26 mouse cellular contexts compared by ENCODE assay signal in the genomic region with DNA sequence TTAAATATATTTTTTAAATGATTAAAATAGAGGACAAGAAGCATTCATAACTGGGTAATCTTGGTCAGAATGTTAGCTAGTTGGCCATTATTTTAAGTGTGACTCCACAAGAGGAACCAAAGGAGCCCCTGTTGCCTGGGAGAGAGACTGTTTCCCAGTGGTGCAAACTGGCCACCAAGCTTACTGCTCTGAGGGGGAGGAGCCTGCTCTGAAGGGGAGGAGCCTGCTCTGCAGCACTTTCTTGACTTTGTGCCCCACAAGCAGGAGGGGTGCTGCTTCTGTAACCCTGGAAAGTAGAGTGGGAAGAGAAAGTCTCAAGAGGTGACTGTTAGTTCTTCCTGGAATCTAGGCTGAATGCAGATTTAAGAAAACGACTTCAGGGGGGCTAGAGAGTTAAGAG. TPM values are rescaled to one million over a fixed set of nuclear protein-coding genes. Genes with fewer than 3 reads are reported as not detected.
DNase-seq lines count a peak whose midpoint lies in the region; ATAC-seq lines count a peak whose summit lies in the region.
"Had no signal": no experiment of that assay in that cellular context is flagged by ENCODE, and none has a peak within 500 bp of the region (broad histone marks: within the 10 kb centered on the region; RNA-seq: fewer than 3 reads in every experiment).

No protein-coding gene starts in this region.

- 39% methylated on average over 1 of the region's 1 CpGs for whole genome bisulfite sequencing in heart, embryonic 12.5 days

- H3K9ac ChIP-seq in heart, embryonic 12.5 days: no peak overlapping the region
- H3K9ac ChIP-seq: embryonic facial prominence, embryonic 12.5 days; embryonic facial prominence, embryonic 15.5 days; forebrain, postnatal 0 days; hindbrain, embryonic 12.5 days; hindbrain, embryonic 15.5 days; intestine, embryonic 15.5 days had no signal

- H3K4me3 ChIP-seq in heart, embryonic 12.5 days: no peak overlapping the region
- H3K4me3 ChIP-seq: embryonic facial prominence, embryonic 12.5 days; embryonic facial prominence, embryonic 15.5 days; gastrocnemius, adult 2 months; heart, adult 2 months; heart, embryonic 10.5 days; hindbrain, embryonic 12.5 days; hindbrain, embryonic 15.5 days; intestine, embryonic 15.5 days had no signal

- peaks cover 14% of the 10 kb centered on the region for H3K4me1 ChIP-seq in heart, embryonic 12.5 days (replicated peaks)

- peak; percentile 19 for DNase-seq in CD4-positive, CD25-positive, alpha-beta regulatory T cell, adult 2 months (ENCODE audit: low read depth, low spot score)
- DNase-seq in ES-CJ7 (ENCODE audit: low read depth, low spot score) (peak; percentile 46), ZHBTc4 (ENCODE audit: low read depth, low spot score) (peak; percentile 60)
- no peak for DNase-seq in left cerebral cortex, adult 11 months (ENCODE audit: low spot score)
- DNase-seq: adrenal gland, adult 8-10 months; adrenal gland, postnatal 36 days; cerebellum, adult 2 months; cerebellum, adult 9-11 months; cerebellum, postnatal 25 days; forebrain, postnatal 0 days; gastrocnemius, adult 2 months; gastrocnemius, postnatal 14 days; heart, adult 2 months; kidney, adult 11 months had no signal

- H3K36me3 ChIP-seq in heart, embryonic 12.5 days: no peaks in the 10 kb centered on the region
- H3K36me3 ChIP-seq: embryonic facial prominence, embryonic 12.5 days; embryonic facial prominence, embryonic 15.5 days; heart, embryonic 10.5 days; hindbrain, embryonic 12.5 days; hindbrain, embryonic 15.5 days; intestine, embryonic 15.5 days had no signal

- H3K27me3 ChIP-seq in heart, embryonic 12.5 days (replicated peaks): no peaks in the 10 kb centered on the region
- H3K27me3 ChIP-seq: CH12.LX; embryonic facial prominence, embryonic 12.5 days; embryonic facial prominence, embryonic 15.5 days; intestine, embryonic 15.5 days had no signal

- no peaks in the 10 kb centered on the region for H3K9me3 ChIP-seq in heart, embryonic 12.5 days (replicated peaks)
- H3K9me3 ChIP-seq: embryonic facial prominence, embryonic 12.5 days; embryonic facial prominence, embryonic 15.5 days; heart, embryonic 10.5 days; hindbrain, embryonic 12.5 days; hindbrain, embryonic 15.5 days; intestine, embryonic 15.5 days had no signal

- H3K4me2 ChIP-seq in heart, embryonic 12.5 days: no peak overlapping the region
- H3K4me2 ChIP-seq: embryonic facial prominence, embryonic 12.5 days; embryonic facial prominence, embryonic 15.5 days; hindbrain, embryonic 12.5 days; hindbrain, embryonic 15.5 days; intestine, embryonic 15.5 days had no signal

- ATAC-seq in CD4-positive, CD25-positive, alpha-beta regulatory T cell, adult 4 months: no peak
- ATAC-seq in megakaryocyte progenitor cell, adult 5-6 weeks (replicated peaks; ENCODE audit: poor library complexity): peak; percentile 32
- ATAC-seq in heart, embryonic 12.5 days (ENCODE audit: insufficient number of reproducible peaks, low FRiP score): no peak
- ATAC-seq in monocyte, adult 5-6 weeks (replicated peaks; ENCODE audit: insufficient number of reproducible peaks, low FRiP score, low TSS enrichment, poor library complexity, severe bottlenecking): no peak
- ATAC-seq: forebrain, embryonic 14.5 days; forebrain, postnatal 0 days; intestine, embryonic 15.5 days had no signal

- H3K27ac ChIP-seq in heart, embryonic 12.5 days (ENCODE audit: poor library complexity, severe bottlenecking): no peak overlapping the region
- H3K27ac ChIP-seq: embryonic facial prominence, embryonic 12.5 days; embryonic facial prominence, embryonic 15.5 days; gastrocnemius, adult 2 months; heart, adult 2 months; heart, embryonic 10.5 days; hindbrain, embryonic 12.5 days; hindbrain, embryonic 15.5 days; intestine, embryonic 15.5 days had no signal

RNA-seq across cellular contexts. Expression of gene 4833439L19Rik, which starts 4.0 kb away (rescaled TPM):
- polyA plus RNA-seq in CD4-positive, CD25-positive, alpha-beta regulatory T cell, adult 4 months (2017; shearing (Covaris generic)): 100 to 1,000 TPM in 1 of 2 experiments, 10 to 100 TPM in 1; 67.3 to 104 TPM
- total RNA-seq in megakaryocyte progenitor cell, adult 5-6 weeks (2015): 56.2 and 56.5 TPM in 2 replicates
- total RNA-seq in megakaryocyte progenitor cell, adult 5-6 weeks (2017): 30.0 and 37.5 TPM in 2 replicates
- 119 and 131 TPM in 2 replicates for polyA plus RNA-seq in heart, embryonic 12.5 days (2016; fragmentation: Nextera tagmentation; extraction: Ambion mirVana)
- 34.5 to 44.1 TPM (median 38.3 TPM) in 3 replicates for total RNA-seq in monocyte, adult 5-6 weeks (2017)

RNA-seq across cellular contexts. Expression of gene Arl10, which starts 5.5 kb away (rescaled TPM):
- polyA plus RNA-seq in CD4-positive, CD25-positive, alpha-beta regulatory T cell, adult 4 months (2017; shearing (Covaris generic)): 1 to 10 TPM; 3.8 to 5.0 TPM
- 9.7 and 15.7 TPM in 2 replicates for total RNA-seq in megakaryocyte progenitor cell, adult 5-6 weeks (2015)
- total RNA-seq in megakaryocyte progenitor cell, adult 5-6 weeks (2017): 9.5 and 14.0 TPM in 2 replicates
- polyA plus RNA-seq in heart, embryonic 12.5 days (2016; fragmentation: Nextera tagmentation; extraction: Ambion mirVana): 19.9 and 23.3 TPM in 2 replicates
- total RNA-seq in monocyte, adult 5-6 weeks (2017): 8.7 to 27.2 TPM (median 9.5 TPM) in 3 replicates

RNA-seq across cellular contexts. Expression of gene Nop16, which starts 20.6 kb away (rescaled TPM):
- 10 to 100 TPM; 59.5 to 64.6 TPM for polyA plus RNA-seq in CD4-positive, CD25-positive, alpha-beta regulatory T cell, adult 4 months (2017; shearing (Covaris generic))
- total RNA-seq in megakaryocyte progenitor cell, adult 5-6 weeks (2015): 54.2 and 59.3 TPM in 2 replicates
- 69.7 and 104 TPM in 2 replicates for total RNA-seq in megakaryocyte progenitor cell, adult 5-6 weeks (2017)
- polyA plus RNA-seq in heart, embryonic 12.5 days (2016; fragmentation: Nextera tagmentation; extraction: Ambion mirVana): 55.5 and 60.3 TPM in 2 replicates
- total RNA-seq in monocyte, adult 5-6 weeks (2017): 8.6 to 17.2 TPM (median 16.5 TPM) in 3 replicates

RNA-seq across cellular contexts. Expression of gene Higd2a, which starts 20.7 kb away (rescaled TPM):
- polyA plus RNA-seq in CD4-positive, CD25-positive, alpha-beta regulatory T cell, adult 4 months (2017; shearing (Covaris generic)): 100 to 1,000 TPM in 1 of 2 experiments, 10 to 100 TPM in 1; 98.7 to 110 TPM
- 101 and 120 TPM in 2 replicates for total RNA-seq in megakaryocyte progenitor cell, adult 5-6 weeks (2015)
- 51.6 and 87.6 TPM in 2 replicates for total RNA-seq in megakaryocyte progenitor cell, adult 5-6 weeks (2017)
- polyA plus RNA-seq in heart, embryonic 12.5 days (2016; fragmentation: Nextera tagmentation; extraction: Ambion mirVana): 242 and 247 TPM in 2 replicates
- 22.4 to 36.2 TPM (median 28.0 TPM) in 3 replicates for total RNA-seq in monocyte, adult 5-6 weeks (2017)

RNA-seq across cellular contexts. Expression of gene Cltb, which starts 41.9 kb away (rescaled TPM):
- polyA plus RNA-seq in CD4-positive, CD25-positive, alpha-beta regulatory T cell, adult 4 months (2017; shearing (Covaris generic)): 10 to 100 TPM; 15.6 to 16.2 TPM
- 4.2 and 6.1 TPM in 2 replicates for total RNA-seq in megakaryocyte progenitor cell, adult 5-6 weeks (2015)
- 11.0 and 13.1 TPM in 2 replicates for total RNA-seq in megakaryocyte progenitor cell, adult 5-6 weeks (2017)
- 48.9 and 52.6 TPM in 2 replicates for polyA plus RNA-seq in heart, embryonic 12.5 days (2016; fragmentation: Nextera tagmentation; extraction: Ambion mirVana)
- total RNA-seq in monocyte, adult 5-6 weeks (2017): 19.8 to 45.0 TPM (median 35.6 TPM) in 3 replicates
